Mouse (Mus musculus) liver, adult 2 months (tissue): ENCODE measurements around the gene Limd1. TPM values are rescaled to one million over a fixed set of nuclear protein-coding genes. Genes with fewer than 3 reads are reported as not detected.

Source experiments
- DNase-seq: peaks from one replicate; pipeline ENCODE4 v3.0.0-alpha.2; 2011; ENCODE audit warnings: low read depth, low spot score; ENCODE audit errors: extremely low read depth
- H3K27ac ChIP-seq: fragments of 200-500 bp; replicated peaks from 2 replicates; pipeline ENCODE4 v1.5.1; 2012; ENCODE audit warnings: low read depth, mild to moderate bottlenecking, control low read depth, inconsistent platforms, low read length; ENCODE audit not compliant: insufficient read depth
- H3K27me3 ChIP-seq: fragments of 200-500 bp; 2 replicates; pipeline ENCODE4 v1.6.1; 2012; ENCODE audit warnings: mild to moderate bottlenecking, moderate library complexity, low read length, inconsistent platforms; ENCODE audit not compliant: control insufficient read depth, insufficient read depth
- H3K36me3 ChIP-seq: fragments of 200-500 bp; 2 replicates; pipeline ENCODE4 v1.6.1; 2012; ENCODE audit warnings: low read length, inconsistent platforms; ENCODE audit not compliant: control insufficient read depth, insufficient read depth
- H3K4me1 ChIP-seq: fragments of 200-500 bp; 2 replicates; pipeline ENCODE4 v1.6.1; 2011; ENCODE audit warnings: low read length; ENCODE audit not compliant: control insufficient read depth, insufficient read depth
- H3K4me3 ChIP-seq: fragments of 200-500 bp; 2 replicates; pipeline ENCODE4 v1.5.1; 2011; ENCODE audit warnings: low read depth, mild to moderate bottlenecking, control low read depth, low read length, moderate library complexity; ENCODE audit not compliant: insufficient read depth
- H3K79me2 ChIP-seq: fragments of 200-500 bp; 2 replicates; pipeline ENCODE4 v1.6.1; 2012; ENCODE audit warnings: inconsistent platforms, mild to moderate bottlenecking, low read length, moderate library complexity; ENCODE audit not compliant: control insufficient read depth, insufficient read depth
- H3K9ac ChIP-seq: fragments of 200-500 bp; 2 replicates; pipeline ENCODE4 v1.6.1; 2012; ENCODE audit warnings: low read depth, mild to moderate bottlenecking, control low read depth, inconsistent platforms, low read length
- CTCF ChIP-seq: fragments of 200-500 bp; IDR thresholded peaks from 2 replicates; pipeline ENCODE4 v1.5.1; 2011; ENCODE audit warnings: low read depth, low read length, control low read depth
- POLR2A ChIP-seq: fragments of 200-500 bp; IDR thresholded peaks from 2 replicates; pipeline ENCODE4 v1.6.1; 2011; ENCODE audit warnings: low read length, control low read depth; ENCODE audit not compliant: insufficient read depth; ENCODE audit errors: extremely low read depth
- WGBS: fragments of 180-500 bp; shearing (Covaris S2); methylation state at CpG from one replicate; pipeline ENCODE4 v1.1.7; 2018; 5-methylcytosine and 5-hydroxymethylcytosine counted together
- polyA plus RNA-seq: library from polyadenylated mRNA; depleted of rRNA; stranded (reverse); fragments of >200 nt; gene quantifications from 2 replicates; pipeline ENCODE4 v1.2.3, GENCODE M21; 2012
- total RNA-seq: library from RNA; depleted of rRNA; stranded (reverse); fragments of >200 nt; gene quantifications from 2 replicates; pipeline ENCODE4 v1.2.3, GENCODE M21; 2014

Limd1 gene
- total and polyA plus RNA-seq, 2 experiments = 19.7 to 24.6 TPM

DNA sequence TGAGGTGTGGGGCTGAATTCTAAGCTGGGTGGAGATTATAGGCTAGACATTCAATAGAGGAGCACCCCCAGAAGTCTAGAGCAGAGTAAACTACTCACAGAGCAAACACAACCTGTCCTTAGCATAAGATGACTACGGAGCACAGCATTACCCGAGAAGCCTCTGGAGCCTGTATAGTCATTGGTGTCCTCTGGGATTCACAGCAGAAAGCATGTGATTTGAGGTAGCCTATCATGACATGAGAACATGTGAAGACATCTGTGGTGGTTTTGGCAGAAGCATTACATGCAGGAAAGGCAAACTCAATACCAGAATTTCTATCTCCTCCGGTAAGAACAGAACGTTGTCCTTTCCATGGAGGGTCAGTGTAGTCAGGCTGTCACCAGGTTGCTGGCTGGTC, 7.1 kb downstream of the Limd1 start:
- H3K27ac ChIP-seq = no peak overlapping the region

DNA sequence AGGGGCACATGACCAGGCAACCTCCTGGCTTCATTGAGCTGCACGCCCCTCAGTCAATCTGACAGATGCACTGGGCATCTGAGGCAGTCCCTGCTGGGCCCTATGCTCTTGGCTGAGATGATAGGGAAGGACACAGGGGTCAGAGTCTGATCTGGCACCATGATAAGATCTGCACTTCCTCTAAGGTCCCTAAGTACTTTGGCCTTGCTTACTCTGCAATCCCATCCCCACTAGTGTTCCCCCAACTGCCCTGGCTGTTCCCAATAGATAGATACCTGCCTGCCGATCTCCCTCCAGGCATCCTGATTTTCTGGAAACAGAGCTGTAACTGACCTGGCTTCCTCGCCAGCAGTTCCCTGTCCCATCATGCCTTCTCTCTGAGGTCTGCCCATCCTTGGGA, 8.1 kb downstream of the Limd1 start:
- Histone ChIP-seq H3K9ac (no peak overlapping the region), H3K36me3 (peaks cover 1% of the 10 kb centered on the region; the same call in 1 of the 2 replicates), H3K4me1 (peaks cover 15% of the 10 kb centered on the region), H3K27me3 (no peaks in the 10 kb centered on the region), H3K79me2 (peaks cover 40% of the 10 kb centered on the region), H3K4me3 (no peak overlapping the region), H3K27ac (no peak overlapping the region)
- TF ChIP-seq POLR2A = no peak
- no peak for TF ChIP-seq CTCF
- DNase-seq = peak; percentile 62
- 74% methylated on average over 3 of the region's 3 CpGs for WGBS

More for the DNA sequence above, 7.1 kb downstream of the Limd1 start:
- Histone ChIP-seq H3K27me3 (no peaks in the 10 kb centered on the region), H3K79me2 (peaks cover 41% of the 10 kb centered on the region), H3K9ac (no peak overlapping the region), H3K4me1 (peaks cover 18% of the 10 kb centered on the region), H3K4me3 (no peak overlapping the region), H3K36me3 (peaks cover 2% of the 10 kb centered on the region; the same call in 1 of the 2 replicates)
- WGBS = 85% methylated on average over 4 of the region's 4 CpGs
- DNase-seq = no peak
- TF ChIP-seq CTCF (no peak), POLR2A (no peak)

DNA sequence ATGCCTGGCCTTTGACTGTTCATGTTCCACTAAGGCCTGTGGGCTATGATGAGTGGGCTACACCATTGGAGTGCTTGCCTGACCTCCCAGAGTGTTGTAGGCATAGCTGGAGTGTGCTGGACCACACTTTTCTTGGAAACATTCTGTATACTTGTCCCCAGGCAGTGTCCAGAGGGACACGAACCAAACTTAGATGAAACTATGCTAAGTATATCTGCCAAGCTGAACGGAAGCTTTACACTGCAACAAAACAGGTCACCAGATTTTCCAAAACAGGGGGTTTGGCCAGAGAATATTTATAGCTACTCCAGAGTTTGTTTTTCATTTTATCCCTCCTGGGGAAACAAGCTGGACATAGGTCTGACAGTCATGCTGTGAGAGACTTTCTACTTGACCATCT, 10.6 kb downstream of the Limd1 start:
- H3K4me3 ChIP-seq = no peak overlapping the region
- DNase-seq = no peak
- H3K36me3 ChIP-seq = no peaks in the 10 kb centered on the region; the same call in 1 of the 2 replicates
- peaks cover 41% of the 10 kb centered on the region for H3K79me2 ChIP-seq
- H3K27me3 ChIP-seq = no peaks in the 10 kb centered on the region
- peaks cover 14% of the 10 kb centered on the region for H3K4me1 ChIP-seq
- 46% methylated on average over 2 of the region's 2 CpGs for WGBS
- H3K9ac ChIP-seq = no peak overlapping the region
- no peak overlapping the region for H3K27ac ChIP-seq
- TF ChIP-seq CTCF = no peak
- no peak for TF ChIP-seq POLR2A

DNA sequence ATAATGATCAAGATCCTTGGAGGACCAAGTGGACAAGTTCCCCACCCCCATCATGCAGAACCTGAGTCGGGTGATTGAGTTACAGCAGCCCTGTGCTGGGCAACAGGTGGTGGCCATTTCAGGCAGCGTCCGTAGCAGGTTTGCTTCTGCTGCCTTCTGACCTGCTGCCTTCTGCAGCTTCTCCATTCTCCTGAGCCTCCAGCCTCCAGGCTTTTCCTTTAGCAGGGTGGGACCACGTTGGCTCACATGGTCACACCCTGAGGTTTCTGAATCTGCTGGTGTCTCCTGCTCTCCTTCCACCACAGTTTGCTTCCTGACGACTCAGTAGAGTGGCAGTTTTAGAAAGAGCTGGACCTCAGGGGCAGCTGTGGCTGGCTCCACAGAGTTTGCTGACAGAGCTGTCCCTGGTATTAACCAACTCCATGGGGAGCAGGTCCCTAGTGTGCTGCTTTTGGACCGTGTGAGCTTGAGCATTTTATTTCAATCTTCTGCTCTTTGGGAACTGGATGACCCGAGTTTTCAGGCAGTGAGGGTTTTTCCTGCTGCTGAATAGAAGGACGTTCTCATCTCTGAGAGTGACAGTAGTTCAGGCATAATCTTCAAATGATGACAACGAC, 11.3 kb downstream of the Limd1 start:
- Histone ChIP-seq H3K27ac (no peak overlapping the region), H3K4me1 (peaks cover 14% of the 10 kb centered on the region), H3K9ac (no peak overlapping the region), H3K36me3 (no peaks in the 10 kb centered on the region; the same call in 1 of the 2 replicates), H3K79me2 (peaks cover 33% of the 10 kb centered on the region; the same call in 1 of the 2 replicates), H3K27me3 (no peaks in the 10 kb centered on the region), H3K4me3 (no peak overlapping the region)
- no peak for DNase-seq
- WGBS = 69% methylated on average over 9 of the region's 9 CpGs
- TF ChIP-seq CTCF (no peak), POLR2A (no peak)

DNA sequence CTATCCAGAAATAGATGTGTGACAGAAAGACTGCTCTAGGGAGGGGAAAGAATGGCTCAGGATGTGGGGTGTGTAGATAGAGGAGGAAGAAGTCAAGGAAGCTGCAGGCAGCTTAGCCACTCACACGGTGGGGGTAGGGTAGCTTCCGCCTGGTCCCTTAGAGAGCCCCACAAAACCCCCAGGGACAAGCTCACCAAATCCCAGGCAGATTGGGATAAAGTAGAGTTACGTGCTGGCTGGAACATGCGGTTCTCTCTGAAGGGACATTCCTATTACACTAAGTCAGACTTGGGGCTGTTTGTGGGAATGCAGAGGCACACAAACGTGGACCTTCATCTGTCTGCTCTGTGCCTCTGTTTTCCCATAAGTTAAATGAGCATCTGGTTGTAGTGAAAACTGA, 12.4 kb downstream of the Limd1 start:
- H3K27ac ChIP-seq = no peak overlapping the region

DNA sequence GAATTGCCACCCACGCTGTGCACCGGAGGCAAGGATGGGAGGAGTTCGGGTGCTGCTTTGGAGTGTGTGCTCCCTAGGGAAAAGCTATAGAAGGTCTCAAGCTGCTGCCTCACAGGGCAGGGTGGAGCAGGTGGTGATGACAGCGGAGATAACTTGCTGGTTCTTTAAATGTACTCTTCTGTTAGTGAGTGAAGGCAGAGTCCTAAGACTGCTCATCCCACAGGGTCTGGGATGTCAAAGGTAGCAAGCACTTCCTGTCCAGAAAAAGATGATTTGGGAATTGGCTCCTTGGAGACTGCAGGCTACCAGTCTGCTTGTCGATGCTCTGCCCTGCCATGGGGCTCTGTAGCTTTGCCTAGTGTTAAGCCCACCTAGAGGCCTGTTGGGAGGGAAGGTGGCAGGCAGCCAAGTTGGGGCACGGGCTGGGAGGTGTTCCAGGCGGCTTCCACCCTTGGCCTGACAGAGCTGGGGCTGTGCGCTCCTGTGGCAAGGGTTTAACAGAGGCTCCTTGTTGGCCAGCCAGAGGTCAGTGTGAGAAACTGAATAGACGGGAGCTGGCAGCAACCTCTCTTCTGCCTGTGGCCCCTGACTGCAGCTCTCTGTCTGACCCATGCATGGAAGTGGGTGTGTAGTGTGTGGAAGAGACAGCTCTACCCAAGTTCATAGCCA, 13.5 kb downstream of the Limd1 start:
- H3K79me2 ChIP-seq = peaks cover 26% of the 10 kb centered on the region; the same call in 1 of the 2 replicates
- H3K4me1 ChIP-seq = peaks cover 15% of the 10 kb centered on the region
- TF ChIP-seq CTCF (no peak), POLR2A (no peak)
- no peak overlapping the region for H3K27ac ChIP-seq
- 55% methylated on average over 9 of the region's 9 CpGs for WGBS
- no peak overlapping the region for H3K9ac ChIP-seq
- H3K36me3 ChIP-seq = no peaks in the 10 kb centered on the region
- no peak overlapping the region for H3K4me3 ChIP-seq
- DNase-seq = no peak
- no peaks in the 10 kb centered on the region for H3K27me3 ChIP-seq

More for the DNA sequence above, 12.4 kb downstream of the Limd1 start:
- Histone ChIP-seq H3K9ac (no peak overlapping the region), H3K4me3 (no peak overlapping the region), H3K27me3 (no peaks in the 10 kb centered on the region), H3K36me3 (no peaks in the 10 kb centered on the region), H3K79me2 (peaks cover 32% of the 10 kb centered on the region; the same call in 1 of the 2 replicates), H3K4me1 (peaks cover 17% of the 10 kb centered on the region)
- TF ChIP-seq POLR2A = no peak
- no peak for TF ChIP-seq CTCF
- no peak for DNase-seq
- WGBS = 73% methylated on average over 5 of the region's 5 CpGs
